Mouse (Mus musculus): ENCODE measurements around the gene Fam57a.

The Fam57a gene

GRCm38 (mm10) chr11:76243811-76244546, 64.5 kb downstream of the Fam57a start:
- DNase-seq (ENCODE audit: low spot score in 2 of 2), result no peak

GRCm38 (mm10) chr11:76246439-76246838, 67.0 kb downstream of the Fam57a start:
- no peak for DNase-seq (ENCODE audit: low spot score in 2 of 2)

DNA sequence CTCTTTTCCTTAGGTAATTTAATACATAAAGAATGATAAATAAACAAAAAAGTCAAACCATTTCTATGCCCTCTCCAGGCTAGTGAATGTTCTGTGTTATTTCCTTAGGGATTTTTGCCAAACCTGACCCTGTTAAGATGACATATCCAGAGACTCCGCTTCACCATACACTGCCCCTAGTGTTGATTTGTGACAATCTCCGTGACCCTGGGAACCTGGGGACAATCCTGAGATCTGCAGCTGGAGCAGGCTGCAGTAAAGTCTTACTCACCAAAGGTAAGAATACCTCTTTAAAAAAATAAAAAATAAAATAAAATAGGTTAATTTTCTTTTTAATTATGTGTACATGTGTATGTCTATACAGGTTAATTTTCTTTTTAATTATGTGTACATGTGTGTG, 67.8 kb downstream of the Fam57a start:
- no peak for DNase-seq (ENCODE audit: low spot score in 2 of 2)

DNA sequence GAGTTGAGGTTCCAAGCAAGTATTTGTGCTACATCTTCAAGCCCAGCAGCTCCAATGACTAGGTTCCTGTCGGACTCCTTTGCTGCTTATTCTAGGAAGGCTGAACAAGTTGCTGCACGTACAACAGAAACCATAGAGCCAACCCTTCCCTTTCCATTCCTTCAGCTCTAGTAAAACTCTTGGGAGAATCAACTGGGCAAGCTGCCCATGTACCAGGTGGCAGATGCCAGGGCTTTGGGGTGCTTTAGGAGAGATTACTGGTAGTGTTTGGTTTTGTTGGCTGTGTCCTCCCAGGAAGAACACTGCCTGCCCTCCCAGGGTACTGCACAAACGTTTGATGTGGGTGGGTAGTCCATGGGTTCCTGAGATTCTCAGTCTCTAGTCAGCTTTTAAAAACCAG, 72.6 kb downstream of the Fam57a start:
- DNase-seq (ENCODE audit: low spot score in 2 of 2), result no peak

DNA sequence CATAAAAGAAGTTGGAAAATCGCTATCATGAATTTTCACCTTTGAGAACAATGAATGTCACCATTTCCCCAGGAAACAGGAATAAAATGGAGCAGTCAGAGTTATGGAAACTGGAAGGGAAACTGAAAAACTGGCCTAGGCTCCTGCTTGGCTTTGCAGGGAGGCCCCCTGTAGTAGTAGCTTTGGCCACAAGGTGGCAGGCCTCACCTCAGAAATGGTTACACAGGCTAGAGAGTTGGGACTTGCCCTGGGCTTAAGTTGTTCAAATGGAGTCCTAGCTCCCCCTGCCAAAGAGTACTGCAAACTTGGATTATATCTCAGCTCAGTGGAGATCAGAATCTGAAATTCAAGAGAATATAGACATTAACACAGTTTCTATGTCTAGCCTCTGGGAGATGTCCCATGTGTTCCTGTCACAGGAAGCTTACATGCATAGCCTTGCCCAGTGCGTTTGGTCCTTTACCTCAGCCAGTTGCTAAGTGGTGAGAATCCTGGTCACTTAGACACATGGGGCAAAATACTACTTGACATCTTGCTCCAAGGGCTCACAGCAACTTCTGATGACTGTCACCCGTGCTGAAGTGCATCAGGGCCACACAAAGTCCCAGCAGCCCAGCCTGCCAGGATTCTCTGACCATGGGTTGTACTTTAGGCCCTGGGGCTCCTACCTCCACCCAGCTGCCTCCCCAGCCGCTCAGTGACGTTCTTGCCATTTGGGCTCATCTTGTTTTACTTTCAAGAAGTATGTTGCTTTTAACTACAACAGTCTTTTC, 73.9 kb downstream of the Fam57a start:
- peak in 1 of 2 experiments; percentile 88 for DNase-seq (ENCODE audit: low spot score in 2 of 2)

GRCm38 (mm10) chr11:76253918-76254264, 74.4 kb downstream of the Fam57a start:
- DNase-seq (ENCODE audit: low spot score in 2 of 2), result no peak

DNA sequence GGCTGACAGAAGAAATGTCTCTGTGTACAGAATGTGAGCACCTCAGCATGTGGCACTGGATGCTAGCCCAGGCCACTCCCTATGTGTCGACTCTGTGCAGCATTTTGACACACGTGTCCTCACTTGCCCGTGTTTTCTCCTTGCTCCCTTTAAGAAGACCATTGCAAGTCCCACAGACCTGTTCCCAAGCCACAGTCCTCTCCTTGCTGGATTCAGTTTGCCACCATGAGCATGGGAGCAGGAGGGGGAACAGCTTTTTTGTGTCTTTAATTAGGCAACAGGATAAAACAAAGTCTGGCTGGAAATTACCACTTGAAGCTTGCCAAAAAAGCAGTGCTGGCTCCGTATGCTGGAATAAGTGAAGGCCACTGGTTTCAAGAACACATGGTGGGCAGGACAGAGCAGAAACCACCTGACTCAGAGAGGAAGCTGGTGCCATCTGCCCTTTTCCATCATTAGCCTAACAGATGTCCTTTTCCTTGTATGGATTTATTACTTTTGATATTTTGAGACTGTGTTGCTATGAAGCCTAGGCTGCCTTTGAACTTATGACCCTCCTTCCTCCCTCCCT, 76.0 kb downstream of the Fam57a start:
- DNase-seq (ENCODE audit: low spot score in 2 of 2), result peak; percentile 20 to 47

DNA sequence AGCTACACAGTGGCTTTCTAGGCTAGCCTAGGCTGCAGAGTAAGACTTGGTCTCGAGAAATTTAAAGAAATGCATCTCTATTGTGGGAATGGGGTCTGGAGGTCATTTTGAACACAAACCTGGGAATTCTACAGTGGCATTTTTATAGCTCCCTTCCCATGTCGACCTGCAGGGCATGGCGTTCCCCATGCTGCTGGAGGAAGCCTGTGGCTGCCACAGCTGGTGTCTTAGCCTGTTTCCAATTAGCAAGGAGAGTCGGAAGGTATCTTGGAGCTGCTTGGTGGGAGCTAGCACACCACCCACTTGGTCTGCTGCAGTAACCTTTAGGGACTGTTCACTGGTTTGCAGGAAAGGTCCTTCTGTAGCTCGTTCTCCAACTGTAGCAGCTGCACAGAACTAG, 76.7 kb downstream of the Fam57a start:
- no peak for DNase-seq (ENCODE audit: low spot score in 2 of 2)

DNA sequence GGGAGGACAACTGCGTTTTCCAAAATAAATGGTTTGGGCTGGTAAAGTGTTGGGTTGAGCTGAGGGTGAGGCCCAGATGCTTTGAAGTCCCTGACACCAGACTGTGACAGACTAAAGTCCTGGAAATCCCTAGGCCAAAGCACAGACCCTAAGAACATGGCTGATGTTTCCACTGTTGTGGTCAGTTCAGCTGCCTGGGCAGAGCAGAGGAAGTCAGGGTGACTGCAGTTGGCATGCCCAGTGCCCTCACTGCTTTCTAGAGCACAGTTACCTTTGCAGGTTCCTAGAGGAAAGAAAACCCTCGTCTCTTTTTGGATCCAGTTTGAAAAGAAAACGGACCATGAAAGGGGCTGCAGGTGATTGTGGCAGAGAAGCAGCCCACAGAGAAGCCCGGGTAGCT, 77.9 kb downstream of the Fam57a start:
- no peak for DNase-seq (ENCODE audit: low spot score in 2 of 2)

GRCm38 (mm10) chr11:76258511-76258910, 79.0 kb downstream of the Fam57a start:
- DNase-seq (ENCODE audit: low spot score in 2 of 2), result no peak

DNA sequence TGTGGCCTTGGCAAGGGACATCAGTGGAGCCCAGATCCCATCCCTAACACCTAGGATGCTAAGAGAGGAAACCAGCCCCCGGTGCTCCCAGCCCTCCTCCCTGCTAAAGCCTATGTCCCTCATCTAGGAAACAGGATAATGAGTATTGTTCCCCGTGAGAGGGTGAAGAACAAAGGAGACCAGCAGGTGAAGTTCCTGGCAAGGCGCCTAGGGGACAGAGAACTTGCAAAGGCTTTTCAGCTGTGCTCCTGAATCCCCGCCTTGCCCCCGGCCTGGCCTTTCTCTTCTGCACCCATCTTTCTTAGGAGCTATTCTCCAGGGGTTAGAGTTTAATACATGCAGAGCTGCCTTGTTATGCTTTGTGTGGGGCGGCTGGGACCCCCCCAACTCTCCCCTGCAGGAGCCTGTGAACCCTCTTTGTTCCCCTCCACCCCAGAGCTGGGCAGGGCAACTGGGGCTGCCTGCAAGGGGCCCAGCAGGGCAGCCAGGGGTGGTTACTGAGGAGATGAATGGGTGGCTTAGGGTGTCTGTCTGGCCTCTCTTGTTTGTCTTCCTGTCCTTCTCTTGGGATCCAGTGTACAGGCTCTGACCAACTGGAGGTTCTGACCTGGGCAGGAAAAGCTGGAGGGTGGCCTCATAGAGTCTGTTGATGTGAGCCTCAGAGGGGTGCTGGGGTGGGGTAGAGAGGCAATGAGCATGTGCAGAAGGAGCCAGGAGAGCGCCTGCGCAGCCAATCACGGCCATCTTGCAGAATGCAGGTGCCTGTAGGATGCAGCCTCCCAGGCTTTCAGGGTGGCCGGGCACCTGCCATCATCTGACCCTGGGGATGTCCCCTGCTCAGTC, 81.0 kb downstream of the Fam57a start:
- no peak for DNase-seq (ENCODE audit: low spot score in 2 of 2)

DNA sequence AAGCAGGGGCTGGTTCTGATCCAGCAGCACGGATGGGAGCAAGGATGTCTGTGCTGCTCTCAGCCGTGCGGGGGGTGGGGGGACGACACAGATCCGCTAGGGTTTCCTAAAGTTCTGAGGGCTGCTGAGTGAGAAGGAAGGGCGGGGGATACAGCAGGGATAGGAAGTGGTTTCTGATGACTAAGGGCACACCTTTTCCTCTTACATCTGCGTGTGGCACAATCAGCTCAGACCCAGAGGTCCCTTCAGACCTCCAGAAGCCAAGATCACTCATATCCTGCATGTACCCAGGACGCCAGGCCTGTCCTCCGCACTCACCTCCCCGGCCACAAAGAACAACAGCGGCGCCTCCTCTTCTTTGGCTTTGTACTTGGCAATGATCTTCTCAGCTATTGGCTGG, 81.8 kb downstream of the Fam57a start:
- DNase-seq (ENCODE audit: low spot score in 2 of 2), result no peak

GRCm38 (mm10) chr11:76262611-76263351, 83.3 kb downstream of the Fam57a start:
- DNase-seq (ENCODE audit: low spot score in 2 of 2), result no peak
